Mouse (Mus musculus): ENCODE results near the gene Helq. TPM values are rescaled to one million over a fixed set of nuclear protein-coding genes. Genes with fewer than 3 reads are reported as not detected.
A peak's percentile ranks its signal among the peaks of the same experiment; 100 is the strongest.

Helq gene
- total and polyA plus RNA-seq, 3 experiments, result 12.1 to 24.3 (median 13.1) TPM

GRCm38 (mm10) chr5:100792261-100792660 is 6.1 kb downstream of the Helq start:
- Histone ChIP-seq H3K27me3 (replicated peaks) (no peaks in the 10 kb centered on the region), H3K9ac (ENCODE audit: insufficient read depth, low read depth) (no peak overlapping the region), H3K79me2 (replicated peaks; ENCODE audit: control insufficient read depth, extremely low read depth, insufficient read depth, poor library complexity, severe bottlenecking) (peaks cover 20% of the 10 kb centered on the region), H3K9me3 (replicated peaks; ENCODE audit: low read length) (no peaks in the 10 kb centered on the region), H3K36me3 (replicated peaks in 1 of 2; ENCODE audit: control insufficient read depth in 1 of 2, insufficient read depth in 1 of 2, low read length in 1 of 2) (peaks cover 45 to 95% of the 10 kb centered on the region in 2 experiments), H3K4me3 (replicated peaks in 1 of 3; ENCODE audit: low read depth in 2 of 3, low read length in 2 of 3, poor library complexity in 1 of 3) (no peak overlapping the region), H3K4me2 (ENCODE audit: insufficient read depth, low read depth, poor library complexity, severe bottlenecking) (no peak overlapping the region), H3K27ac (ENCODE audit: insufficient read depth, low read depth) (no peak overlapping the region), H3K4me1 (ENCODE audit: control insufficient read depth in 1 of 2, insufficient read depth in 2 of 2) (peaks cover 6 to 44% of the 10 kb centered on the region in 2 experiments; a peak in 3 of 4 replicates)
- in situ Hi-C loops (cut with MboI; ENCODE audit: low pct_ligation_motif_present, low pct_unique_long_range_greater_than_20kb, low sequenced_read_pairs) (loop anchor here (10.0 to 25.0 kb wide), 2 partner anchors 107 to 230 kb away; partner anchors contain the start of gene Plac8), dilution Hi-C loops (cut with MboI; ENCODE audit: extremely low pct_ligation_motif_present, extremely low pct_unique_long_range_greater_than_20kb, low sequenced_read_pairs) (no loop called here)
- no peak for TF ChIP-seq TBP (conservative IDR thresholded peaks at IDR 0.05; ENCODE audit: low read depth, low read length)
- TF ChIP-seq POLR2A (IDR thresholded peaks at IDR 0.05; ENCODE audit: low read depth, low read length), result no peak
- no peak for TF ChIP-seq RAD21 (IDR thresholded peaks at IDR 0.05; ENCODE audit: low read depth, low read length)
- TF ChIP-seq UBTF (IDR thresholded peaks at IDR 0.05; ENCODE audit: low read depth, low read length), result no peak
- TF ChIP-seq ZNF384 (IDR thresholded peaks at IDR 0.05; ENCODE audit: low read depth, low read length), result no peak
- no peak for TF ChIP-seq HCFC1 (IDR thresholded peaks at IDR 0.05; ENCODE audit: low read depth, low read length)
- no peak for TF ChIP-seq NELFE (IDR thresholded peaks at IDR 0.05; ENCODE audit: low read depth, low read length)
- TF ChIP-seq ELF1 (IDR thresholded peaks at IDR 0.05; ENCODE audit: low read depth, low read length), result no peak
- TF ChIP-seq MAX (IDR thresholded peaks at IDR 0.05; ENCODE audit: low read length), result no peak
- TF ChIP-seq E2F4 (IDR thresholded peaks at IDR 0.05; ENCODE audit: insufficient replicate concordance, low read depth, low read length), result no peak
- no peak for TF ChIP-seq POLR2AphosphoS2 (IDR thresholded peaks at IDR 0.05; ENCODE audit: low read depth, low read length)
- no peak for TF ChIP-seq USF2 (conservative IDR thresholded peaks at IDR 0.05; ENCODE audit: low read depth, low read length)
- no peak for TF ChIP-seq CHD2 (IDR thresholded peaks at IDR 0.05; ENCODE audit: low read length)
- no peak for TF ChIP-seq MXI1 (IDR thresholded peaks at IDR 0.05; ENCODE audit: low read depth, low read length)
- no peak for TF ChIP-seq TCF12 (IDR thresholded peaks at IDR 0.05; ENCODE audit: low read depth, low read length)
- no peak for DNase-seq (ENCODE audit: extremely low read depth)

- TF ChIP-seq ZMIZ1 (IDR thresholded peaks at IDR 0.05; ENCODE audit: low read depth, low read length), result no peak
- no peak for TF ChIP-seq TBP (conservative IDR thresholded peaks at IDR 0.05; ENCODE audit: low read depth, low read length)
- no peak for TF ChIP-seq MEF2A (IDR thresholded peaks at IDR 0.05; ENCODE audit: borderline replicate concordance, low read depth, low read length)
- dilution Hi-C loops (cut with MboI; ENCODE audit: extremely low pct_ligation_motif_present, extremely low pct_unique_long_range_greater_than_20kb, low sequenced_read_pairs), result no loop called here
- Histone ChIP-seq H3K9me3 (replicated peaks; ENCODE audit: low read length) (no peaks in the 10 kb centered on the region), H3K4me3 (replicated peaks in 1 of 3; ENCODE audit: low read depth in 2 of 3, low read length in 2 of 3, poor library complexity in 1 of 3) (no peak overlapping the region), H3K27ac (ENCODE audit: insufficient read depth, low read depth) (peak overlapping the region; percentile 7; the same call in 1 of the 2 replicates), H3K4me2 (ENCODE audit: insufficient read depth, low read depth, poor library complexity, severe bottlenecking) (no peak overlapping the region), H3K79me2 (replicated peaks; ENCODE audit: control insufficient read depth, extremely low read depth, insufficient read depth, poor library complexity, severe bottlenecking) (no peaks in the 10 kb centered on the region), H3K27me3 (replicated peaks) (no peaks in the 10 kb centered on the region), H3K4me1 (ENCODE audit: control insufficient read depth in 1 of 2, insufficient read depth in 2 of 2) (peaks cover 0 to 4% of the 10 kb centered on the region in 2 experiments; a peak in 1 of 4 replicates), H3K9ac (ENCODE audit: insufficient read depth, low read depth) (no peak overlapping the region), H3K36me3 (replicated peaks in 1 of 2; ENCODE audit: control insufficient read depth in 1 of 2, insufficient read depth in 1 of 2, low read length in 1 of 2) (peaks cover 47 to 96% of the 10 kb centered on the region in 2 experiments)
- in situ Hi-C loops (cut with MboI; ENCODE audit: low pct_ligation_motif_present, low pct_unique_long_range_greater_than_20kb, low sequenced_read_pairs), result loop anchor here (25.0 kb wide), 1 partner anchor 225 kb away; the partner anchor contains the start of gene Plac8
- DNase-seq (ENCODE audit: extremely low read depth), result no peak
Measured at GRCm38 (mm10) chr5:100787527-100787926, 10.9 kb downstream of the Helq start.

Measured in CH12.LX (cell line).